Mouse (Mus musculus): ENCODE data around the gene Tnxb. TPM values are rescaled to one million over a fixed set of nuclear protein-coding genes. Genes with fewer than 3 reads are reported as not detected.
"Not testable (repeated sequence)": the region's sequence is repeated elsewhere in the genome, so short reads cannot be mapped to it uniquely, and the experiment has no call there.

The Tnxb gene
- polyA plus RNA-seq, 1 experiment from 2014 or later = 0.24 TPM

DNA sequence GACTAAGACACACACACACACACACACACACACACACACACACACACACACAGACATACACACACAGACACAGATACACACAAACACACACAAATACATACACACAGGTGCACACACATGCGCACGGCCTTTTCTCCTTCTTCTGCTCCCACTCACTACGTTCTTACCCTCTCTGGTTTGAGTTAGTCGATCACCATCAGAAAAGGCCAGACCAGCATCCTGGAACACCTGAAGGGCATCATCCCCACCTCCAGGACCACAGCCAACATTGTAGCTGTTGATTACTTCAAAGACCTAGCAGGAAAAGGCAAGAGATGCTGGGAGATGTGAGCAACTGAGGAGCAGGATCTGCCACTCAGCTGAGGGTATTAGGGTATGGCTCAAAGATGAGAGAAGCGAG is 67.1 kb downstream of the Tnxb start:
- not testable (repeated sequence) for H3K4me3 ChIP-seq (ENCODE audit: low read depth, low read length); ATAC-seq (replicated peaks; ENCODE audit: insufficient number of reproducible peaks, low FRiP score, low TSS enrichment); H3K9me3 ChIP-seq (replicated peaks; ENCODE audit: control insufficient read depth, low read length); H3K4me1 ChIP-seq (ENCODE audit: control insufficient read depth, insufficient read depth, low read length); H3K4me2 ChIP-seq; H3K36me3 ChIP-seq (ENCODE audit: control insufficient read depth, insufficient read depth, low read length); H3K9ac ChIP-seq (ENCODE audit: low read depth, low read length); H3K27me3 ChIP-seq (ENCODE audit: control insufficient read depth, insufficient read depth, low read length); H3K27ac ChIP-seq (ENCODE audit: low read depth, low read length)
- 70% methylated on average over 5 of the region's 5 CpGs for WGBS (ENCODE audit: insufficient replicate concordance)

DNA sequence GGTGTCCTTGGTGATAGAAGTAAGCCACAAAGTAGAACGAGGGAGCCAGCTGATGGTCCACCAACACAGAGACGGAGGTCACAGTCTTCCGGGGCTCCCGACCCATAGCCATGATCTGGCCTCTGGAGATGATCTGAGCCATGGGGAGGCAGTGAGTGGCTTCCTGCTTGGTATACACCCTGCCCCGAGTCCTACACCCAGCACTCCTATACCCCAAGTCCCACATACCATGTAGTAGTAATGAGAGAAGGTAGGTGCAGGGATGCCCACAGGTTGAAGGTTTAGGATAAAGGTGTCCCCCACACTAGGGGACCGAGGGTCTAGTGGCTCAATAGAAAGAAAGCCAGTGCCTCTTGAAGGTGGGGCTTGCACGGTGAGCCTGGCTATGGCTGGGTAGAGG is 69.4 kb downstream of the Tnxb start:
- H3K9me3 ChIP-seq (replicated peaks; ENCODE audit: control insufficient read depth, low read length) = not testable (repeated sequence)

DNA sequence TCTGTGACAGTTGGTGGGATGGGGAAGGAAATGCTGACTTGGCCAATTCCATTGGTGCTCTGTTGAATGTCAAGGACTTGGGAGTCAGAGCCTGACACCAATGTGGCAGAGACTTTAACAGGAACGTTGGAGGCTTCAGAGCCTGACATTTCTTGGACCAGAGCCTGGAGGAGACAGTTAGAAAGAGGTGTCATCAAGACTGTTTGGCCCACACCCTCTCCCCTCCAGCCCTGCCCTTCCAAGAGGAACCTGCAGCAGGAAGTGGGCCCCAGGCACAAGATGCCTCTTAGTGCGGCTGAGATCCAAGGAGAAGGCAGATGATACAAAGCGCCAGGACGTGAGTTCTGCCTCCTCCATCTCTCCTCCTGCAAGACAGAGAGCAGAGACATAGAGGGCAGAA is 69.9 kb downstream of the Tnxb start:
- ATAC-seq (replicated peaks; ENCODE audit: insufficient number of reproducible peaks, low FRiP score, low TSS enrichment) = no peak
- H3K4me1 ChIP-seq (ENCODE audit: control insufficient read depth, insufficient read depth, low read length) = no peaks in the 10 kb centered on the region
- no peaks in the 10 kb centered on the region; the same call in 1 of the 2 replicates for H3K27me3 ChIP-seq (ENCODE audit: control insufficient read depth, insufficient read depth, low read length)
- no peak overlapping the region for H3K27ac ChIP-seq (ENCODE audit: low read depth, low read length)
- H3K36me3 ChIP-seq (ENCODE audit: control insufficient read depth, insufficient read depth, low read length) = no peaks in the 10 kb centered on the region
- no peak overlapping the region for H3K9ac ChIP-seq (ENCODE audit: low read depth, low read length)
- no peak overlapping the region for H3K4me3 ChIP-seq (ENCODE audit: low read depth, low read length)
- 74% methylated on average over 4 of the region's 4 CpGs for WGBS (ENCODE audit: insufficient replicate concordance)
- no peak overlapping the region for H3K4me2 ChIP-seq
- H3K9me3 ChIP-seq (replicated peaks; ENCODE audit: control insufficient read depth, low read length) = no peaks in the 10 kb centered on the region

More for the DNA sequence above, 69.4 kb downstream of the Tnxb start:
- ATAC-seq (replicated peaks; ENCODE audit: insufficient number of reproducible peaks, low FRiP score, low TSS enrichment); H3K27me3 ChIP-seq (ENCODE audit: control insufficient read depth, insufficient read depth, low read length); H3K4me1 ChIP-seq (ENCODE audit: control insufficient read depth, insufficient read depth, low read length); H3K9ac ChIP-seq (ENCODE audit: low read depth, low read length); H3K4me2 ChIP-seq; H3K4me3 ChIP-seq (ENCODE audit: low read depth, low read length); H3K36me3 ChIP-seq (ENCODE audit: control insufficient read depth, insufficient read depth, low read length); H3K27ac ChIP-seq (ENCODE audit: low read depth, low read length): not testable (repeated sequence)
- WGBS (ENCODE audit: insufficient replicate concordance) = 80% methylated on average over 7 of the region's 7 CpGs

DNA sequence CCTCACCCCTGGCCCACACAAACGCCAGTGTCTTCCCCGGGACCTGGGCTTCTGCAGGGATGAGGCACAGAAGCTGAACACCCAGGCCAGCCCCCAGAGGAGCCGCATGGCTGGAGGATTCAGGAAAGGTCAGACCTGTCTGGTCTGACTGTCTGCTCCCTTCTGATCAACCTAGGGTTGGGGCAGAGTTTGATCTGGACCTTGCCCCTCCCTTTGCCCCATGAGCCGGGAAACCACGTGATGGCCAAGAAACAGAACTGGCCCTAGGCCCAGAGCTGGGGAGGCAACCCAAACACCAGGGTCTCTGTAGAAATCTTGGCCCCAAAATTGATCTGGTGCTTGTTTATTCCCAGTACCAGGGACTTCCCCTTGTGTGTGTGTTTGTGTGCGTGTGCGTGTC is 73.4 kb downstream of the Tnxb start, which contains the start of gene C4b:
TSS of gene C4b (minus strand) at position 164 of the 400 bp plus-strand sequence.
- 78% methylated on average over 7 of the region's 7 CpGs for WGBS (ENCODE audit: insufficient replicate concordance)
- H3K27me3 ChIP-seq (ENCODE audit: control insufficient read depth, insufficient read depth, low read length) = no peaks in the 10 kb centered on the region; the same call in 1 of the 2 replicates

DNA sequence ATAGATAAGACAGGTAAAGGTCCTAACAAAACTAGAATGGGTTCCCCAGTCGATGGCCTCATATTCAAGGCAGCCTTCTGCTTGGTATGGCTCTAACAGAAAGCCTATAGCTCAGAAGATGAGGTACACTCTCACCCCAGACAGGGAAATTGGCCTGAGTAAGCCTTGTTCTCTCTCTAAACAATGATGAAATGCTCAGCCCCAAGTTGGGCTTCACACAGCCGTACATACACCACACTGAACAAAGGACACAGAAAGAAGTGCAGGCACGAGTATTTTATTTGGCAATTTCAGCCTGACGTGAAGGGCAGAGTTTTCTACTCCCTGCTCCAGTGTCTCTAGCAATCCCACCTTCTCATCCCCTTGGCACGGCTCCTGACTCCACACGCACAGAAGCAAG is 73.9 kb downstream of the Tnxb start:
- Histone ChIP-seq H3K4me1 (ENCODE audit: control insufficient read depth, insufficient read depth, low read length) (no peaks in the 10 kb centered on the region), H3K9ac (ENCODE audit: low read depth, low read length) (no peak overlapping the region), H3K4me2 (no peak overlapping the region), H3K4me3 (ENCODE audit: low read depth, low read length) (no peak overlapping the region), H3K27me3 (ENCODE audit: control insufficient read depth, insufficient read depth, low read length) (no peaks in the 10 kb centered on the region; the same call in 1 of the 2 replicates), H3K9me3 (replicated peaks; ENCODE audit: control insufficient read depth, low read length) (peaks cover 3% of the 10 kb centered on the region), H3K27ac (ENCODE audit: low read depth, low read length) (no peak overlapping the region), H3K36me3 (ENCODE audit: control insufficient read depth, insufficient read depth, low read length) (no peaks in the 10 kb centered on the region)
- WGBS (ENCODE audit: insufficient replicate concordance) = 70% methylated on average over 6 of the region's 6 CpGs
- no peak for ATAC-seq (replicated peaks; ENCODE audit: insufficient number of reproducible peaks, low FRiP score, low TSS enrichment)

More for the DNA sequence above, 73.4 kb downstream of the Tnxb start, which contains the start of gene C4b:
- Histone ChIP-seq H3K4me2 (no peak within 1 kb of the TSS), H3K4me3 (ENCODE audit: low read depth, low read length) (no peak within 1 kb of the TSS), H3K36me3 (ENCODE audit: control insufficient read depth, insufficient read depth, low read length) (no peaks in the 10 kb centered on the region), H3K27ac (ENCODE audit: low read depth, low read length) (no peak within 1 kb of the TSS), H3K4me1 (ENCODE audit: control insufficient read depth, insufficient read depth, low read length) (no peaks in the 10 kb centered on the region), H3K9ac (ENCODE audit: low read depth, low read length) (no peak within 1 kb of the TSS), H3K9me3 (replicated peaks; ENCODE audit: control insufficient read depth, low read length) (no peaks in the 10 kb centered on the region)
- ATAC-seq (replicated peaks; ENCODE audit: insufficient number of reproducible peaks, low FRiP score, low TSS enrichment) = no peak

DNA sequence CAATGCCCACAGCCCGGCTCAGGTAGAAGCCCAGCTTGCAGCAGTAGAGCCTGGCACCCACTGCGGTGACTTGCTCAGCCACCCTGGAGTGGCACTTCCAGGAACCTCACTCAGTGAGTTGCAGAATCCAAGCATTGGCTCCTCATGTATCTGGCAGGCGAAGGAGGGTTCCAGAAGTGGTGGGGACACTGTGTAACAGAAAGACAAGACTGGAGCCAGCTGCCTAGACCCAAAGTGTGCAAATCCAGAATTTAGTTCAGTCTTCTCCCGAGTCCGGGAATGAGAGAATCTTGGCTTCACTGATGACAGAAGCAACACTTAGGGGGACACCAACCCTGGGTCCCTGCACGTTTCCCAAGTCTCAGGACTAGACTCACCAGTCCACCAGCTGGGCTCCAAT is 74.3 kb downstream of the Tnxb start:
- not testable (repeated sequence) for ATAC-seq (replicated peaks; ENCODE audit: insufficient number of reproducible peaks, low FRiP score, low TSS enrichment); H3K27me3 ChIP-seq (ENCODE audit: control insufficient read depth, insufficient read depth, low read length); H3K27ac ChIP-seq (ENCODE audit: low read depth, low read length); H3K4me2 ChIP-seq; H3K36me3 ChIP-seq (ENCODE audit: control insufficient read depth, insufficient read depth, low read length); H3K4me3 ChIP-seq (ENCODE audit: low read depth, low read length); H3K4me1 ChIP-seq (ENCODE audit: control insufficient read depth, insufficient read depth, low read length); H3K9ac ChIP-seq (ENCODE audit: low read depth, low read length); H3K9me3 ChIP-seq (replicated peaks; ENCODE audit: control insufficient read depth, low read length)
- WGBS (ENCODE audit: insufficient replicate concordance) = 90% methylated on average over 6 of the region's 6 CpGs

DNA sequence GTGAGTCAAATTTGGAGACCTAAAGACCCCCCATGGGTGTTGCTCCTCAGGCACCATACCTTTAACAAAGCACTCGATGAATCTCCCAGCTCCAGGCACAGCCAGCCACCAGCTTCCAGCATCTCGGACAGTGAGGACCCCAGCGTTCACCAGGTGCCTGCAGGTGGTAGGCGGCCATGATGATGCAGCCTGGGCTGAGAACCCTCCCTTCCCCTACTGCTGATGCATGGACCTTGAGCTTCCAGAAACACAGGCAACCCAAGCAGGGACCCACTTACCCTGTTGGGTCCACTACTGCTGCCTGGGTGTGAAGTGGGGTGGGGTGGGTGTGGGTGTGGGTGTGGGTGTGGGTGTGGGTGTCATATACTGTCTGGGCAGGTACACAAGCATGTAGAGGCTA is 74.8 kb downstream of the Tnxb start:
- not testable (repeated sequence) for H3K9me3 ChIP-seq (replicated peaks; ENCODE audit: control insufficient read depth, low read length); ATAC-seq (replicated peaks; ENCODE audit: insufficient number of reproducible peaks, low FRiP score, low TSS enrichment); H3K4me2 ChIP-seq; H3K4me1 ChIP-seq (ENCODE audit: control insufficient read depth, insufficient read depth, low read length); H3K27ac ChIP-seq (ENCODE audit: low read depth, low read length); H3K27me3 ChIP-seq (ENCODE audit: control insufficient read depth, insufficient read depth, low read length); H3K36me3 ChIP-seq (ENCODE audit: control insufficient read depth, insufficient read depth, low read length); H3K4me3 ChIP-seq (ENCODE audit: low read depth, low read length); H3K9ac ChIP-seq (ENCODE audit: low read depth, low read length)
- WGBS (ENCODE audit: insufficient replicate concordance) = 77% methylated on average over 4 of the region's 4 CpGs

DNA sequence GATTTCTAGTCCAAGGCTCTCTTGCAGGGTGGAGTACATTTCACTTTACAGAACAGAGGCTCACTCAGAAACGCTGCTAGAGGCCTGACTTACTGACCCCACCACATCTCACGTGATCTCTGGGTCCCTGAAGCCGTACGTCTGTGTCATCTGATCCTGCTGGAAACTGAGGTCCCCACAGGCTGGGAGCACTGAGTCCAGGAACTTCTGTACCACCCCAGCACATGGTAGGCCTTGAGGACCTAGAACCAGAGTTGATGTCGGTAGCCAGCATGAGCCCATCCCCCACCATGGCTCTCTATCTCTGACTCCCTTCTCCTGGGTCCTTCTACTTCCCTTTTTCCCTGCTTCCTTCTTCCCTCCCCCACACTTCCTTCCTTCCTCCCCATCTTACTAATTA is 76.2 kb downstream of the Tnxb start:
- 77% methylated on average over 5 of the region's 5 CpGs for WGBS (ENCODE audit: insufficient replicate concordance)
- Histone ChIP-seq H3K9ac (ENCODE audit: low read depth, low read length) (no peak overlapping the region), H3K9me3 (replicated peaks; ENCODE audit: control insufficient read depth, low read length) (peaks cover 5% of the 10 kb centered on the region)

DNA sequence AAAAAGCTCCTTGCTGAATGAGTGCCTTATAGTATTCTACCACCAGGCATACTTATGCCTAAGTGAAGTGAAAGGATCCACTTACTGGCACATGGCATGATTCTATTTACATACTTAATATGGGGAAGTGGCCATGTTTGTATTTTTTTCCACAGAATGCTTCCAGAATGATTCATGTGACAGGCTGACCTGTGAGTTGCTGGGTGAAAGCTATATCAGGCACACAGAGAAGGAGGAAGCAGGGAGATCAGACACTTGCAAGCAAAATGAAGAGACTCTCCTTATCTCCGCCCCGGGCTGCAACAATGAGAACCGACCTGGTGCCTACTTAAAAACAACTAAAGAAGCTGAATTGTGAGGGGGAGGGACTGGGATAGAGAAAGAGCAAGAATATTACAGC is 91.1 kb downstream of the Tnxb start:
- Histone ChIP-seq H3K4me3 (ENCODE audit: low read depth, low read length) (no peak overlapping the region), H3K36me3 (ENCODE audit: control insufficient read depth, insufficient read depth, low read length) (no peaks in the 10 kb centered on the region), H3K4me1 (ENCODE audit: control insufficient read depth, insufficient read depth, low read length) (no peaks in the 10 kb centered on the region), H3K27me3 (ENCODE audit: control insufficient read depth, insufficient read depth, low read length) (no peaks in the 10 kb centered on the region), H3K9me3 (replicated peaks; ENCODE audit: control insufficient read depth, low read length) (no peaks in the 10 kb centered on the region), H3K27ac (ENCODE audit: low read depth, low read length) (no peak overlapping the region), H3K4me2 (no peak overlapping the region), H3K9ac (ENCODE audit: low read depth, low read length) (no peak overlapping the region)
- no peak for ATAC-seq (replicated peaks; ENCODE audit: insufficient number of reproducible peaks, low FRiP score, low TSS enrichment)
- WGBS (ENCODE audit: insufficient replicate concordance) = 60% methylated on average over 3 of the region's 3 CpGs

More for the DNA sequence above, 76.2 kb downstream of the Tnxb start:
- ATAC-seq (replicated peaks; ENCODE audit: insufficient number of reproducible peaks, low FRiP score, low TSS enrichment) = no peak
- Histone ChIP-seq H3K4me1 (ENCODE audit: control insufficient read depth, insufficient read depth, low read length) (no peaks in the 10 kb centered on the region), H3K4me3 (ENCODE audit: low read depth, low read length) (no peak overlapping the region), H3K27ac (ENCODE audit: low read depth, low read length) (no peak overlapping the region), H3K4me2 (no peak overlapping the region), H3K36me3 (ENCODE audit: control insufficient read depth, insufficient read depth, low read length) (no peaks in the 10 kb centered on the region), H3K27me3 (ENCODE audit: control insufficient read depth, insufficient read depth, low read length) (no peaks in the 10 kb centered on the region)

All from heart, embryonic 11.5 days (tissue).